Mouse (Mus musculus): ENCODE results near the gene Apbb1.

DNA sequence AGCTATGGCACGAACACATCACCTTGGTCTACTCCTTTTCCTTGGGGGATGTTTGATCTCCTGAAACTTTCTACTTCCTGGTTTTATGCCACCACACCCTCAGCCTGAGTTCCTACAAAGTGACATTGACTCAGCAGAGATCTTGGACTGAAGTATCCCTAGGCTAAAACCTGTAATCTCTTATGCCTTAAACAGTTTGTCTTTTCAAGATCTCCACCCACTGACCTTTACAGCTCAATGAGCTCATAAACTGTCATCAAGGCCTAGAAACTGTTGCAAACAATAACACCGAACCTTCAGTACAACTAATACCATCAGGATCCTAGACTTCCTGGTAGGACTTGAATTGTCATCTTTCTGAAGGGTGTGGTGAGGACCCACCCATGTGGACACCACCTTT, 57.2 kb downstream of the Apbb1 start:
- TF ChIP-seq CTCF (conservative IDR thresholded peaks at IDR 0.05; ENCODE audit: insufficient read depth, insufficient read length, low read depth, low read length) (no peak), POLR2A (IDR thresholded peaks at IDR 0.05; ENCODE audit: low read depth, low read length) (no peak)
